Mouse (Mus musculus) neural tube, embryonic 10.5 days (tissue): ENCODE data around the gene Slc9a7.

Experiments
- DNase-seq: peaks from one replicate; pipeline ENCODE4 v3.0.0-alpha.2; 2017; ENCODE audit warnings: low spot score; ENCODE audit errors: extremely low spot score

The Slc9a7 gene

DNA sequence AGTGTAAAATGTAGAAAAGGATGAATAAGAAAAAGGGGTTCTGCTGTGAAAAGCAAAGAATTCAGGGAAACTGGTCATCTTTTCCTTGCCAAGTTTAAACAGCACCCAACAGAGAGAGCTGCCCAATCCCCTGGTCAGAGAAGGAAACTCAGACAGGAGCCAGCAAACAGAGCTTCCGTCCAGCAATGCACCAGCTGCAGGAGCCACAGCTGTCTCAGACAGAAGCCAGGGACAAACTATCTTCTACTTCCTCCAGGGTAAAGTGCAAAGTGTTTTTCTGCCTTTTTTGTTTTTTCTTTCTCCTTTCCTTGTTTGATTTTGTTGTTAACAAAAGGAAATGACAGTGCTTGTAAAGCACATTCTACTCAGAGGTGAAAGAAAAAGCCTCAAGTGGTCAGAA is 131.3 kb downstream of the Slc9a7 start:
- DNase-seq: no peak

DNA sequence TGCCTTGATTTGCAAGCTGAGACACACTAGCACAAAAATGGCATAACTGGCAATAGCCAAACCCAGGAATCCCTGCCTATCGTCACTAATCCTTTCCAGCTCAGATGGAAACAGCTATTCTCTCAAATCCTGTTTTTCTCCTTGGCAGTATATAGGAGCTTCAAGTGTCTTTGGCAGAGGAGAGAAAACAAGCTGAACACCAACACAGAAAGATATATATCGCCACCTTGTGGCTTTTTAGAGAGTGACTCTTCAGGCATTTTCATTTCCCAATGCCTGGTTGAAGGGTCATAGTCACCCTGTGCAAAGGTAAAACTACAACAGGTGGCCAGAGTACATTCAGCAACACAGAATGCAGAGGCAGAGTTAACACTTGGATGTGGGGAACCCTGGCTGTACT is 134.1 kb downstream of the Slc9a7 start:
- DNase-seq: no peak

- no peak for DNase-seq
Measured at GRCm38 (mm10) chrX:20129466-20129865, 162.1 kb downstream of the Slc9a7 start.

DNA sequence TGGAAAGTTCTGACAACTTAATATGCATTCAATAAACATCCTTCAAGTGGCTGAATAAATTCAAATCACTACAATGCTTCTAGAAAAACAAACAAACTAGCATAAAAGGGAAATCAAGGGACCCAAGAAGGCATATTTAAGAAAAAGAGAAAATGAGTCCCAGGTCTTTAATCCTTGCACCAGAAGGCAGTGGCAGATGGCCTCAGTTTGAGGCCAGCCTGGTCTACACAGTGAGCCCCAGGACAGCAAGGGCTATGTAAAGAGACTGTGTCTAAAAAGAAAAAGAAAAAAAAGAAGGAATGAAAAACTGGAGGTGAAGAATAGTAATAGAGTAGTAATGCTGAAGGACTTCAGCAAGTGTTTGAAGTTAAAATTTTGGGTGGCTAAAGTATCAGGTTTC is 162.7 kb downstream of the Slc9a7 start:
- DNase-seq: no peak

DNA sequence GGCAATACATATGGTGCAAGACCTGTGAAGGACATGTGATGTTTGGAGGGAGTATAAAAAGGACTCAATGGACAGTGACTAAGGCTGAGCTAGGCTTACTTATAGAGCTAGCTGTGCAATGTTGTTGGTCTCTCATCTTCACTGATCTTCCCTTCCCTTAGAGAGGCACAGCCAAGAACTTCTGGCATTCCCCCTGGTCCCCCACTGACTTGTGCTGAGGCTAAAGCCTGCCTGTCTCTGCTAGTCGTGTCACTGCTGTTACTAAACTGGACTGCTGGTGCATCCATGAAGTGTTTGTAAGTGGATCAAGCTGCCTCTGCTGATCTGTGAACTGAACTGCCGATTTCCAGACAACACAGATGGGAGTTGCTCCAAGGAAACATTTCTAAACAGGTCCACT is 166.1 kb downstream of the Slc9a7 start:
- no peak for DNase-seq

DNA sequence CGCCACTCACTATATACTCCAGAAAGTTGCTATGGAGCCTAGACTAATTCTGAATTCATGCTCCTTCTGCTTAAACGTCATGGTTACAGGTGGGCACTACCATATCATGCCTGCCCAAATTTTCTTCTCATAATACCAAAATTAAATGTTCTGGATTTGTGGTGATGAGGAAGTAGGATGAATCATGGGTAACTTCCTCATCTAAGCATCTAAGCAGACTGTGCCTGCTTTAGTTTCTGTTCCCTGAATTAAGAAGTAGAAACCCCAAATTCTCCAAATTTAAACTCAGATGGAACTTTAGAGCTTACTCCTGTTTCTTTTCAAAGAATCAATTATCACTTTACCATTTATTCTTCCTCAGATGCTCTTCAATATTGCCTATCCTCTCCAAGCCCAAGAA is 173.9 kb downstream of the Slc9a7 start:
- no peak for DNase-seq

- DNase-seq: no peak
Measured at GRCm38 (mm10) chrX:20070196-20070595, 221.4 kb downstream of the Slc9a7 start.

GRCm38 (mm10) chrX:20066636-20067035 is 225.0 kb downstream of the Slc9a7 start:
- no peak for DNase-seq

DNA sequence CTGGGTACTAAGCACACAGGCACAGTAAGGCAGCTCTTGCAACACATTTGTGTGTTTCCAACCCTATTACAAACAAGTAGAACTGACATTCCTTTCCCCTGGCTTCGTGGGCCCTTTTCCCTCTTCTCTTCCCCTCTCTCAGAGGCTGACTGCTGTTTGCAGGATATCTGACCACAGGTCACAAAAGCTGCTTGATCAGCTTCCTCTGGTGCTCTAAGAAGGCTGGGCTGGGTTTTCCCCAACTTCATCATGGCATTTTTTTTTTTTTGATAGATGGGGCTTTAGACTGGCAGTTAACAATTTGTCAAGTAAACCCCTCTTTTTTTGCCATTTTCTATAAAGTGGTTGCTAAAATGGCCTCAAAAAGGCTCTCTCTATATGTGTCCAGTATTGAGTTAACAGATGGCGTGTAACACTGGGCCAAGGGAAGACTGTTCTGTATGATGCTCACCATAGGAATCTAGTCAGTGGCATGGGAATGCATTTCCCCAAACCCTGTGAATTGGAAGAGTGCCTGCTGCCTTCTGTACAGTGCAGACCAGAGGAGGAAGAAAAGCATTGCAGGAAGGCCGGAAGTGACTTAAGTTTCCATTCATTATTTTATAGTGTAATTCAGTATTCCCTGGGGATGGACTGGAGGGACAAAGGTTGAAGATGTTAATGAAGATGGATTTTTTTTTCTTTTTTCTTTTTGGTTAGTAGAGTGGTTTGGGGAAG is 229.7 kb downstream of the Slc9a7 start:
- no peak for DNase-seq

DNA sequence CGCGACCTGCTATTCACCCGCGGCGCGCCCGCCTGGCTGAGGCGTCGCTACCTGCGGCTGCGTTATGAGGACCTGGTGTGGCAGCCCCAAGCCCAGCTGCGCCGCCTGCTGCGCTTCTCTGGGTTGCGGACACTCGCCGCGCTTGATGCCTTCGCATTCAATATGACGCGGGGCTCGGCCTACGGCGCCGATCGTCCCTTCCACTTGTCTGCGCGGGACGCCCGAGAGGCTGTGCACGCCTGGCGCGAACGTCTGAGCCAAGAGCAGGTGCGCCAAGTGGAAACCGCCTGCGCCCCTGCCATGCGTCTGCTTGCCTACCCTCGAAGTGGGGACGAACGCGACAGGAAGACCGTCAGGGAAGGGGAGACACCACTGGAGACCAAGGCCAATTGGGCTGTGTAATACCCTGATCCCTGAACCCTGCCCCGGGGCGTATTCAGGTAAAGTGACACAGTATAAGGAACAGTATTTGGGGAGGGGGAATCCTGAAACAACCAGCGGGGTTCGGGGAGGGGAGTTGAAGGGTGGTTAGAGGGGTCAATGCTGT is 230.8 kb downstream of the Slc9a7 start:
- DNase-seq: peak; percentile 27

DNA sequence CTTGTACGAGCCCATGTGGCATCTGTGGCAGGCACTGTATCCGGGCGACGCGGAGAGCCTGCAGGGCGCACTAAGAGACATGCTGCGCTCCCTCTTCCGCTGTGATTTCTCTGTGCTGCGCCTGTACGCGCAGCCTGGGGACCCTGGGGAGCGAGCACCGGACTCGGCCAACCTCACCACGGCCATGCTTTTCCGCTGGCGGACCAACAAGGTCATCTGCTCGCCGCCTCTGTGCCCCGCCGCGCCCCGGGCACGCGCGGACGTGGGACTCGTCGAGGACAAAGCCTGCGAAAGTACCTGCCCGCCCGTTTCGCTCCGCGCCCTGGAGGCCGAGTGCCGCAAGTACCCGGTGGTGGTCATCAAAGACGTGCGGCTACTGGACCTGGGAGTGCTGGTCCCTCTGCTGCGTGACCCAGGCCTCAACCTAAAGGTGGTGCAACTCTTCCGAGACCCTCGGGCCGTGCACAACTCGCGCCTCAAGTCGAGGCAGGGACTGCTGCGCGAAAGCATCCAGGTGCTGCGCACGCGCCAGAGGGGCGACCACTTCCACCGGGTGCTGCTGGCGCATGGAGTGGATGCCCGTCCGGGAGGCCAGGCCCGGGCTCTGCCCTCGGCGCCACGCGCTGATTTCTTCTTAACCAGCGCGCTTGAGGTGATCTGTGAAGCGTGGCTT is 231.4 kb downstream of the Slc9a7 start:
- DNase-seq: peak; percentile 46

- DNase-seq: peak; percentile 64
Measured at GRCm38 (mm10) chrX:20059381-20059971, 232.1 kb downstream of the Slc9a7 start, which contains the start of gene Chst7. TSS of gene Chst7 (plus strand) at chrX:20059560.
